Mouse (Mus musculus): ENCODE results near the gene Ago3.

Ago3 gene

GRCm38 (mm10) chr4:126309211-126309921, 120.0 kb downstream of the Ago3 start:
- DNase-seq, result no peak

- DNase-seq, result no peak
Measured at GRCm38 (mm10) chr4:126306827-126307226, 122.5 kb downstream of the Ago3 start.

- no peak for DNase-seq
Measured at GRCm38 (mm10) chr4:126306058-126306457, 123.3 kb downstream of the Ago3 start.

GRCm38 (mm10) chr4:126305428-126305827, 123.9 kb downstream of the Ago3 start:
- DNase-seq, result no peak

GRCm38 (mm10) chr4:126303877-126304276, 125.5 kb downstream of the Ago3 start:
- no peak for DNase-seq

- DNase-seq, result no peak
Measured at GRCm38 (mm10) chr4:126301584-126302309, 127.6 kb downstream of the Ago3 start.

GRCm38 (mm10) chr4:126300916-126301583, 128.3 kb downstream of the Ago3 start:
- DNase-seq, result no peak

GRCm38 (mm10) chr4:126296617-126297101, 132.7 kb downstream of the Ago3 start:
- DNase-seq, result peak; percentile 50

GRCm38 (mm10) chr4:126295937-126296336, 133.4 kb downstream of the Ago3 start:
- DNase-seq, result no peak

- no peak for DNase-seq
Measured at GRCm38 (mm10) chr4:126295152-126295551, 134.2 kb downstream of the Ago3 start.

GRCm38 (mm10) chr4:126291196-126291595, 138.2 kb downstream of the Ago3 start:
- no peak for DNase-seq

- no peak for DNase-seq
Measured at GRCm38 (mm10) chr4:126290314-126290713, 139.0 kb downstream of the Ago3 start.

- no peak for DNase-seq
Measured at GRCm38 (mm10) chr4:126288085-126288666, 141.2 kb downstream of the Ago3 start.

GRCm38 (mm10) chr4:126287302-126287995, 141.9 kb downstream of the Ago3 start:
- no peak for DNase-seq

- DNase-seq, result no peak
Measured at GRCm38 (mm10) chr4:126286492-126286891, 142.9 kb downstream of the Ago3 start, which contains the start of gene Col8a2. TSS of gene Col8a2 (plus strand) at chr4:126286793.

- no peak for DNase-seq
Measured at GRCm38 (mm10) chr4:126283582-126283981, 145.8 kb downstream of the Ago3 start.

GRCm38 (mm10) chr4:126281706-126282105, 147.7 kb downstream of the Ago3 start:
- no peak for DNase-seq

Measured in kidney, adult 9 months (tissue).